Mouse (Mus musculus) erythroblast, embryonic 14.5 days (primary cell): ENCODE measurements around the gene Klrb1b. TPM values are rescaled to one million over a fixed set of nuclear protein-coding genes. Genes with fewer than 3 reads are reported as not detected.

Source experiments
- H3K27me3 ChIP-seq: 2 replicates; pipeline ENCODE4 v1.6.1; 2012; ENCODE audit warnings: inconsistent platforms; ENCODE audit not compliant: control insufficient read depth
- H3K36me3 ChIP-seq: 2 replicates; pipeline ENCODE4 v1.6.1; 2012; ENCODE audit warnings: mild to moderate bottlenecking, inconsistent platforms; ENCODE audit not compliant: control insufficient read depth
- H3K4me1 ChIP-seq: 2 replicates; pipeline ENCODE4 v1.6.1; 2012; ENCODE audit warnings: inconsistent platforms; ENCODE audit not compliant: control insufficient read depth
- H3K4me3 ChIP-seq: replicated peaks from 2 replicates; pipeline ENCODE3; 2012; ENCODE audit warnings: moderate library complexity, mild to moderate bottlenecking, inconsistent platforms
- H3K9me3 ChIP-seq: 2 replicates; pipeline ENCODE4 v1.6.1; 2012; ENCODE audit warnings: low read length, inconsistent platforms, mixed read lengths; ENCODE audit not compliant: control insufficient read depth
- GATA1 ChIP-seq: IDR thresholded peaks from 2 replicates; pipeline ENCODE4 v1.6.1; 2012; ENCODE audit warnings: low read length, inconsistent platforms, mixed read lengths
- TAL1 ChIP-seq: IDR thresholded peaks from 3 replicates; pipeline ENCODE4 v1.6.1; 2012; ENCODE audit warnings: low read length, inconsistent platforms, mixed read lengths
- polyA plus RNA-seq: library from polyadenylated mRNA; stranded (reverse); fragments of >175 nt; gene quantifications from 2 replicates; pipeline ENCODE4 v1.2.3, GENCODE M21; 2012

Klrb1b gene
- polyA plus RNA-seq, 1 experiment: 0.02 TPM

- Histone ChIP-seq H3K36me3 (no peaks in the 10 kb centered on the region), H3K4me1 (peaks cover under 1% of the 10 kb centered on the region; the same call in 1 of the 2 replicates), H3K27me3 (no peaks in the 10 kb centered on the region), H3K9me3 (no peaks in the 10 kb centered on the region), H3K4me3 (no peak overlapping the region)
- TF ChIP-seq GATA1 (no peak), TAL1 (no peak)
These were observed 25.0 kb upstream of the Klrb1b start for GRCm38 (mm10) chr6:128851151-128851550.

GRCm38 (mm10) chr6:128850671-128851070, 24.5 kb upstream of the Klrb1b start:
- H3K4me1 ChIP-seq: peaks cover 3% of the 10 kb centered on the region
- no peaks in the 10 kb centered on the region for H3K9me3 ChIP-seq
- H3K27me3 ChIP-seq: no peaks in the 10 kb centered on the region
- no peak overlapping the region for H3K4me3 ChIP-seq
- H3K36me3 ChIP-seq: no peaks in the 10 kb centered on the region
- no peak for TF ChIP-seq GATA1
- TF ChIP-seq TAL1: no peak

GRCm38 (mm10) chr6:128849902-128850301, 23.8 kb upstream of the Klrb1b start:
- no peaks in the 10 kb centered on the region for H3K9me3 ChIP-seq
- H3K36me3 ChIP-seq: no peaks in the 10 kb centered on the region
- H3K27me3 ChIP-seq: no peaks in the 10 kb centered on the region
- TF ChIP-seq TAL1: no peak
- no peak for TF ChIP-seq GATA1
- H3K4me1 ChIP-seq: peaks cover 9% of the 10 kb centered on the region
- no peak overlapping the region for H3K4me3 ChIP-seq

GRCm38 (mm10) chr6:128847401-128847800, 21.3 kb upstream of the Klrb1b start:
- H3K4me3 ChIP-seq: no peak overlapping the region
- H3K4me1 ChIP-seq: peaks cover 31% of the 10 kb centered on the region
- H3K9me3 ChIP-seq: no peaks in the 10 kb centered on the region
- TF ChIP-seq TAL1 (no peak), GATA1 (no peak)
- H3K36me3 ChIP-seq: no peaks in the 10 kb centered on the region
- peaks cover 4% of the 10 kb centered on the region for H3K27me3 ChIP-seq

- H3K27me3 ChIP-seq: peaks cover 4% of the 10 kb centered on the region
- peaks cover 41% of the 10 kb centered on the region for H3K4me1 ChIP-seq
- no peak overlapping the region for H3K4me3 ChIP-seq
- no peaks in the 10 kb centered on the region for H3K9me3 ChIP-seq
- H3K36me3 ChIP-seq: no peaks in the 10 kb centered on the region
- TF ChIP-seq TAL1 (no peak), GATA1 (no peak)
These were observed 19.9 kb upstream of the Klrb1b start for GRCm38 (mm10) chr6:128845998-128846542.

GRCm38 (mm10) chr6:128845319-128845979, 19.3 kb upstream of the Klrb1b start:
- TF ChIP-seq TAL1 (no peak), GATA1 (no peak)
- H3K9me3 ChIP-seq: no peaks in the 10 kb centered on the region
- H3K4me3 ChIP-seq: peak overlapping the region; percentile 10
- H3K36me3 ChIP-seq: no peaks in the 10 kb centered on the region
- H3K4me1 ChIP-seq: peaks cover 41% of the 10 kb centered on the region
- peaks cover 4% of the 10 kb centered on the region for H3K27me3 ChIP-seq

GRCm38 (mm10) chr6:128844586-128845080, 18.5 kb upstream of the Klrb1b start:
- H3K27me3 ChIP-seq: peaks cover 4% of the 10 kb centered on the region
- peaks cover 46% of the 10 kb centered on the region for H3K4me1 ChIP-seq
- H3K4me3 ChIP-seq: no peak overlapping the region
- no peak for TF ChIP-seq GATA1
- TF ChIP-seq TAL1: no peak
- H3K9me3 ChIP-seq: no peaks in the 10 kb centered on the region
- no peaks in the 10 kb centered on the region for H3K36me3 ChIP-seq

- peak overlapping the region; percentile 22 for H3K4me3 ChIP-seq
- H3K36me3 ChIP-seq: no peaks in the 10 kb centered on the region
- H3K9me3 ChIP-seq: no peaks in the 10 kb centered on the region
- H3K27me3 ChIP-seq: peaks cover 4% of the 10 kb centered on the region
- no peak for TF ChIP-seq GATA1
- no peak for TF ChIP-seq TAL1
- peaks cover 51% of the 10 kb centered on the region for H3K4me1 ChIP-seq
These were observed 18.0 kb upstream of the Klrb1b start for GRCm38 (mm10) chr6:128844131-128844530.

- no peaks in the 10 kb centered on the region for H3K9me3 ChIP-seq
- H3K36me3 ChIP-seq: no peaks in the 10 kb centered on the region
- H3K4me1 ChIP-seq: peaks cover 57% of the 10 kb centered on the region
- H3K4me3 ChIP-seq: peak overlapping the region; percentile 80
- TF ChIP-seq TAL1: no peak
- TF ChIP-seq GATA1: no peak
- peaks cover 4% of the 10 kb centered on the region for H3K27me3 ChIP-seq
These were observed 17.4 kb upstream of the Klrb1b start for GRCm38 (mm10) chr6:128843479-128843992.
